Mouse (Mus musculus): ENCODE results near the gene Slc6a15.

- TF ChIP-seq CHD2 (IDR thresholded peaks at IDR 0.05; ENCODE audit: low read length), result no peak
- TF ChIP-seq SMC3 (IDR thresholded peaks at IDR 0.05; ENCODE audit: low read depth, low read length), result no peak
- no peak for TF ChIP-seq CTCF (conservative IDR thresholded peaks at IDR 0.05 in 1 of 2, IDR thresholded peaks at IDR 0.05 in 1 of 2; ENCODE audit: low read depth in 2 of 2, low read length in 2 of 2)
- TF ChIP-seq ZMIZ1 (IDR thresholded peaks at IDR 0.05; ENCODE audit: low read depth, low read length), result no peak
- TF ChIP-seq IRF4 (IDR thresholded peaks at IDR 0.05; ENCODE audit: low read depth, low read length), result no peak
- no peak for TF ChIP-seq USF2 (conservative IDR thresholded peaks at IDR 0.05; ENCODE audit: low read depth, low read length)
- TF ChIP-seq JUND (conservative IDR thresholded peaks at IDR 0.05; ENCODE audit: low read depth, low read length), result no peak
- no peak for TF ChIP-seq USF1 (IDR thresholded peaks at IDR 0.05; ENCODE audit: low read depth, low read length)
- TF ChIP-seq MXI1 (IDR thresholded peaks at IDR 0.05; ENCODE audit: low read depth, low read length), result no peak
Measured at GRCm38 (mm10) chr10:103442588-103442987, 75.0 kb downstream of the Slc6a15 start.

All from CH12.LX (cell line).